Comparison of ENCODE assay signal across 8 mouse cellular contexts in the genomic region with DNA sequence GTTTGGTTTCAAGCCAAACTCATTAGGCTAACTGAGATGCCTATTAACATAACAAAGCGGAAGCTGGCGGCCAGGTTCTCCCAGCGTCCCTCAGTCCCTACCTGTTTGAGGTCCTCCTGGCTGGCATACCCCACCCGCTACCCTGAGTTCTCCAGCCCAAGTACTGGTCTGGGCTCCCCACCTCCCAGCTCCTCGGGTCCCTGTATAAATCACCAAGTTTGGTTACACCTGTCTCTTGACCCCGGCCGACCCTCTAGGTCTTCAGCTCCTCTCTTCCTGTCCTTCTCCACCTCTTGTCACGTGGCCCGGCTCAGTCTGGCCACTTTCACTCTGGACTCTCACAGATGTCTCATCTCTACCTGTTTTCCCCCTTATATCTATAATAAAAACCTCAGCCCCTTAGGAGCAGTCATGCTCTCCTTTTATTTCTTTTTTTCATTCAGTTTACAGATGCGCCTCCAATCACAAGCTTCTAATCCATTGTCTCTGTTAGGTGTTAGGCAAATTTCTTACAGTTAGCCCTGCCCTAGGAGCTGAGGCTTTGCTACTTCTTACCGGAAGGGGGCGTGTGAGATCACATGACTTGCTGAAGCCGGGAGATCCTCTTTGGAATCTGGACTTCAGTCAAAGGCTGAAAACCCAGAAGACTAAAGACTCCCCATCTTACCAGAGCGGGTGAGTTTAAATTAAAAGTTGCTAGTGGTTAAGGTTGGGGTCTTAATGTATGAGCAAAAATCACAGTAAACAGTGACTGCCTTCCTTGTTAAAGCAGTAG. TPM values are rescaled to one million over a fixed set of nuclear protein-coding genes. Genes with fewer than 3 reads are reported as not detected.
A peak's percentile ranks its signal among the peaks of the same experiment; 100 is the strongest.
DNase-seq lines count a peak whose midpoint lies in the region; ATAC-seq and TF ChIP-seq lines count a peak whose summit lies in the region.

No protein-coding gene starts in this region.

- in situ Hi-C loops in Patski (cut with MboI; ENCODE audit: low pct_unique_long_range_greater_than_20kb) = loop anchor here (5.0 to 25.0 kb wide), 2 partner anchors 41 to 1109 kb away; no protein-coding TSS in a partner anchor

- H3K4me2 ChIP-seq in heart, embryonic 13.5 days = peak overlapping the region; percentile 63
- peak overlapping the region; percentile 51 for H3K4me2 ChIP-seq in kidney, embryonic 16.5 days (replicated peaks; ENCODE audit: low read depth, low read length)

- POLR2A ChIA-PET in Patski (lab: Charles Lee) = no interaction called here

- no peak for TF ChIP-seq CTCF in Patski (IDR thresholded peaks at IDR 0.05)

- peaks cover 4% of the 10 kb centered on the region; the same call in 1 of the 2 replicates for H3K4me1 ChIP-seq in heart, embryonic 13.5 days
- peaks cover 5% of the 10 kb centered on the region; the same call in 1 of the 2 replicates for H3K4me1 ChIP-seq in kidney, embryonic 16.5 days (ENCODE audit: insufficient read depth, low read length)

- H3K9ac ChIP-seq in heart, embryonic 13.5 days = peak overlapping the region; percentile 47; the same call in 1 of the 2 replicates
- peak overlapping the region; percentile 49; the same call in 1 of the 2 replicates for H3K9ac ChIP-seq in kidney, embryonic 16.5 days (replicated peaks; ENCODE audit: low read length)

- H3K27ac ChIP-seq in heart, embryonic 13.5 days (replicated peaks) = no peak overlapping the region
- no peak overlapping the region for H3K27ac ChIP-seq in kidney, embryonic 16.5 days (ENCODE audit: low read length)

- CTCF ChIA-PET in Patski (lab: Charles Lee) = interaction anchor here (0.7 to 1.7 kb wide), 10 partner anchors 9 to 36 kb away, joined by 3 to 5 read pairs (median 4); a partner anchor contains a TSS

- H3K4me3 ChIP-seq in heart, embryonic 13.5 days = peak overlapping the region; percentile 30
- peak overlapping the region; percentile 26 for H3K4me3 ChIP-seq in kidney, embryonic 16.5 days (ENCODE audit: low read length)

- DNase-seq in cerebellum, adult 11 months = no peak
- DNase-seq in Patski (ENCODE audit: low read depth, low spot score) = no peak
- DNase-seq in embryo, embryonic 9.5 days (ENCODE audit: extremely low spot score) = peak; percentile 66
- DNase-seq in lung, postnatal 10 days = peak; percentile 79
- peak; percentile 81 for DNase-seq in retina, embryonic 14.5 days (ENCODE audit: low spot score)

- H3K27me3 ChIP-seq in Patski = no peaks in the 10 kb centered on the region
- H3K27me3 ChIP-seq in heart, embryonic 13.5 days (replicated peaks) = peaks cover 4% of the 10 kb centered on the region; the same call in 1 of the 2 replicates
- H3K27me3 ChIP-seq in kidney, embryonic 16.5 days (ENCODE audit: insufficient read depth, low read length) = no peaks in the 10 kb centered on the region

- ATAC-seq in cerebellum, adult (ENCODE audit: insufficient number of reproducible peaks, low FRiP score, low TSS enrichment) = peak; percentile 72
- ATAC-seq in Patski = peak; percentile 88
- no peak for ATAC-seq in heart, embryonic 13.5 days (ENCODE audit: extremely low read depth, insufficient number of reproducible peaks, low FRiP score, low TSS enrichment)
- peak; percentile 75 for ATAC-seq in kidney, embryonic 16.5 days (ENCODE audit: low FRiP score, low TSS enrichment)

- no peaks in the 10 kb centered on the region for H3K36me3 ChIP-seq in heart, embryonic 13.5 days
- H3K36me3 ChIP-seq in kidney, embryonic 16.5 days (ENCODE audit: insufficient read depth, low read length) = no peaks in the 10 kb centered on the region

- WGBS in heart, embryonic 13.5 days = 15% methylated on average over 14 of the region's 14 CpGs
- WGBS in kidney, embryonic 16.5 days = 11% methylated on average over 14 of the region's 14 CpGs

- H3K9me3 ChIP-seq in heart, embryonic 13.5 days = no peaks in the 10 kb centered on the region
- no peaks in the 10 kb centered on the region for H3K9me3 ChIP-seq in kidney, embryonic 16.5 days (ENCODE audit: low read length)

RNA-seq across cellular contexts. Expression of a gene that starts 7.5 kb away (rescaled TPM):
- 284 TPM for polyA plus RNA-seq in Patski (2021)
- 257 and 288 TPM in 2 replicates for polyA plus RNA-seq in heart, embryonic 13.5 days (2015; fragmentation: Nextera tagmentation; extraction: Ambion mirVana)
- polyA plus RNA-seq in kidney, embryonic 16.5 days (2015; fragmentation: Nextera tagmentation; extraction: Ambion mirVana) = 550 and 556 TPM in 2 replicates

RNA-seq across cellular contexts. Expression of a gene that starts 21.2 kb away (rescaled TPM):
- 20.4 TPM for polyA plus RNA-seq in Patski (2021)
- 28.6 and 30.6 TPM in 2 replicates for polyA plus RNA-seq in heart, embryonic 13.5 days (2015; fragmentation: Nextera tagmentation; extraction: Ambion mirVana)
- polyA plus RNA-seq in kidney, embryonic 16.5 days (2015; fragmentation: Nextera tagmentation; extraction: Ambion mirVana) = 35.6 and 39.2 TPM in 2 replicates

RNA-seq across cellular contexts. Expression of a gene that starts 46.9 kb away (rescaled TPM):
- polyA plus RNA-seq in Patski (2021) = 38.9 TPM
- polyA plus RNA-seq in heart, embryonic 13.5 days (2015; fragmentation: Nextera tagmentation; extraction: Ambion mirVana) = 2.2 and 2.3 TPM in 2 replicates
- 24.7 and 26.3 TPM in 2 replicates for polyA plus RNA-seq in kidney, embryonic 16.5 days (2015; fragmentation: Nextera tagmentation; extraction: Ambion mirVana)

Comparison
In these comparisons a context has a peak if more than half of its experiments do, and no peak if none do; other contexts are left out.
1. DNase-seq: peak in embryo, embryonic 9.5 days (single experiment), lung, postnatal 10 days (single experiment) and retina, embryonic 14.5 days (single experiment); none in cerebellum, adult 11 months (single experiment) and Patski (single experiment).